Mouse (Mus musculus): Measurements from ENCODE around the gene Atl2. TPM values are rescaled to one million over a fixed set of nuclear protein-coding genes. Genes with fewer than 3 reads are reported as not detected.

Atl2 gene
- polyA plus RNA-seq, 1 experiment from 2014 or later, result 42.4 TPM

- Histone ChIP-seq H3K4me3 (ENCODE audit: low read depth, low read length) (no peak overlapping the region), H3K4me1 (ENCODE audit: control insufficient read depth, insufficient read depth, low read length) (no peaks in the 10 kb centered on the region), H3K27me3 (ENCODE audit: control insufficient read depth, insufficient read depth, low read length) (no peaks in the 10 kb centered on the region), H3K36me3 (ENCODE audit: control insufficient read depth, insufficient read depth, low read length) (peaks cover 13% of the 10 kb centered on the region), H3K9me3 (ENCODE audit: control insufficient read depth, low read depth, low read length) (no peaks in the 10 kb centered on the region), H3K27ac (ENCODE audit: low read length) (no peak overlapping the region), H3K9ac (replicated peaks; ENCODE audit: low read depth, low read length) (no peak overlapping the region), H3K4me2 (replicated peaks; ENCODE audit: low read depth, low read length) (no peak overlapping the region)
- 96% methylated on average over 2 of the region's 2 CpGs for WGBS
- no peak for ATAC-seq (ENCODE audit: insufficient number of reproducible peaks, insufficient read depth, low FRiP score, low read depth)
Observed at GRCm38 (mm10) chr17:79846182-79846581, 49.7 kb downstream of the Atl2 start.

- WGBS, result 79% methylated on average over 2 of the region's 2 CpGs
- H3K27ac ChIP-seq (ENCODE audit: low read length), result no peak overlapping the region
- no peaks in the 10 kb centered on the region for H3K4me1 ChIP-seq (ENCODE audit: control insufficient read depth, insufficient read depth, low read length)
- H3K9ac ChIP-seq (replicated peaks; ENCODE audit: low read depth, low read length), result no peak overlapping the region
- H3K4me2 ChIP-seq (replicated peaks; ENCODE audit: low read depth, low read length), result no peak overlapping the region
- no peaks in the 10 kb centered on the region for H3K9me3 ChIP-seq (ENCODE audit: control insufficient read depth, low read depth, low read length)
- H3K27me3 ChIP-seq (ENCODE audit: control insufficient read depth, insufficient read depth, low read length), result no peaks in the 10 kb centered on the region
- H3K36me3 ChIP-seq (ENCODE audit: control insufficient read depth, insufficient read depth, low read length), result peaks cover 13% of the 10 kb centered on the region
- H3K4me3 ChIP-seq (ENCODE audit: low read depth, low read length), result no peak overlapping the region
- ATAC-seq (ENCODE audit: insufficient number of reproducible peaks, insufficient read depth, low FRiP score, low read depth), result no peak
Observed at GRCm38 (mm10) chr17:79845695-79846094, 50.2 kb downstream of the Atl2 start.

GRCm38 (mm10) chr17:79840254-79841238, 55.4 kb downstream of the Atl2 start:
- no peaks in the 10 kb centered on the region for H3K9me3 ChIP-seq (ENCODE audit: control insufficient read depth, low read depth, low read length)
- no peak overlapping the region for H3K4me3 ChIP-seq (ENCODE audit: low read depth, low read length)
- H3K36me3 ChIP-seq (ENCODE audit: control insufficient read depth, insufficient read depth, low read length), result no peaks in the 10 kb centered on the region
- peak; percentile 66 for ATAC-seq (ENCODE audit: insufficient number of reproducible peaks, insufficient read depth, low FRiP score, low read depth)
- no peak overlapping the region for H3K4me2 ChIP-seq (replicated peaks; ENCODE audit: low read depth, low read length)
- no peak overlapping the region for H3K9ac ChIP-seq (replicated peaks; ENCODE audit: low read depth, low read length)
- no peak overlapping the region for H3K27ac ChIP-seq (ENCODE audit: low read length)
- 42% methylated on average over 7 of the region's 7 CpGs for WGBS
- no peaks in the 10 kb centered on the region for H3K4me1 ChIP-seq (ENCODE audit: control insufficient read depth, insufficient read depth, low read length)
- H3K27me3 ChIP-seq (ENCODE audit: control insufficient read depth, insufficient read depth, low read length), result no peaks in the 10 kb centered on the region

- Histone ChIP-seq H3K9me3 (ENCODE audit: control insufficient read depth, low read depth, low read length) (no peaks in the 10 kb centered on the region), H3K27ac (ENCODE audit: low read length) (no peak overlapping the region), H3K9ac (replicated peaks; ENCODE audit: low read depth, low read length) (no peak overlapping the region), H3K4me2 (replicated peaks; ENCODE audit: low read depth, low read length) (no peak overlapping the region), H3K36me3 (ENCODE audit: control insufficient read depth, insufficient read depth, low read length) (no peaks in the 10 kb centered on the region), H3K4me3 (ENCODE audit: low read depth, low read length) (no peak overlapping the region), H3K27me3 (ENCODE audit: control insufficient read depth, insufficient read depth, low read length) (no peaks in the 10 kb centered on the region), H3K4me1 (ENCODE audit: control insufficient read depth, insufficient read depth, low read length) (no peaks in the 10 kb centered on the region)
- WGBS, result 64% methylated on average over 7 of the region's 7 CpGs
- ATAC-seq (ENCODE audit: insufficient number of reproducible peaks, insufficient read depth, low FRiP score, low read depth), result no peak
Observed at GRCm38 (mm10) chr17:79836978-79837377, 58.9 kb downstream of the Atl2 start.

GRCm38 (mm10) chr17:79835714-79836373, 60.1 kb downstream of the Atl2 start:
- Histone ChIP-seq H3K9ac (replicated peaks; ENCODE audit: low read depth, low read length) (no peak overlapping the region), H3K4me1 (ENCODE audit: control insufficient read depth, insufficient read depth, low read length) (no peaks in the 10 kb centered on the region), H3K27ac (ENCODE audit: low read length) (no peak overlapping the region), H3K36me3 (ENCODE audit: control insufficient read depth, insufficient read depth, low read length) (no peaks in the 10 kb centered on the region), H3K4me2 (replicated peaks; ENCODE audit: low read depth, low read length) (no peak overlapping the region), H3K9me3 (ENCODE audit: control insufficient read depth, low read depth, low read length) (no peaks in the 10 kb centered on the region), H3K27me3 (ENCODE audit: control insufficient read depth, insufficient read depth, low read length) (no peaks in the 10 kb centered on the region), H3K4me3 (ENCODE audit: low read depth, low read length) (no peak overlapping the region)
- 28% methylated on average over 5 of the region's 5 CpGs for WGBS
- ATAC-seq (ENCODE audit: insufficient number of reproducible peaks, insufficient read depth, low FRiP score, low read depth), result no peak

- H3K4me3 ChIP-seq (ENCODE audit: low read depth, low read length), result no peak overlapping the region
- no peaks in the 10 kb centered on the region for H3K9me3 ChIP-seq (ENCODE audit: control insufficient read depth, low read depth, low read length)
- H3K4me2 ChIP-seq (replicated peaks; ENCODE audit: low read depth, low read length), result no peak overlapping the region
- no peaks in the 10 kb centered on the region for H3K36me3 ChIP-seq (ENCODE audit: control insufficient read depth, insufficient read depth, low read length)
- H3K27ac ChIP-seq (ENCODE audit: low read length), result no peak overlapping the region
- no peaks in the 10 kb centered on the region for H3K4me1 ChIP-seq (ENCODE audit: control insufficient read depth, insufficient read depth, low read length)
- ATAC-seq (ENCODE audit: insufficient number of reproducible peaks, insufficient read depth, low FRiP score, low read depth), result no peak
- 60% methylated on average over 1 of the region's 1 CpGs for WGBS
- no peak overlapping the region for H3K9ac ChIP-seq (replicated peaks; ENCODE audit: low read depth, low read length)
- no peaks in the 10 kb centered on the region for H3K27me3 ChIP-seq (ENCODE audit: control insufficient read depth, insufficient read depth, low read length)
Observed at GRCm38 (mm10) chr17:79832284-79832683, 63.6 kb downstream of the Atl2 start.

GRCm38 (mm10) chr17:79826482-79827034, 69.4 kb downstream of the Atl2 start:
- Histone ChIP-seq H3K27ac (ENCODE audit: low read length) (no peak overlapping the region), H3K4me1 (ENCODE audit: control insufficient read depth, insufficient read depth, low read length) (0 out of 2 replicates have a peak, but pooled peaks cover 1% of the 10 kb centered on the region), H3K9ac (replicated peaks; ENCODE audit: low read depth, low read length) (no peak overlapping the region), H3K36me3 (ENCODE audit: control insufficient read depth, insufficient read depth, low read length) (no peaks in the 10 kb centered on the region), H3K4me2 (replicated peaks; ENCODE audit: low read depth, low read length) (no peak overlapping the region), H3K4me3 (ENCODE audit: low read depth, low read length) (no peak overlapping the region), H3K27me3 (ENCODE audit: control insufficient read depth, insufficient read depth, low read length) (no peaks in the 10 kb centered on the region), H3K9me3 (ENCODE audit: control insufficient read depth, low read depth, low read length) (no peaks in the 10 kb centered on the region)
- 69% methylated on average over 6 of the region's 6 CpGs for WGBS
- ATAC-seq (ENCODE audit: insufficient number of reproducible peaks, insufficient read depth, low FRiP score, low read depth), result no peak

- no peak overlapping the region for H3K9ac ChIP-seq (replicated peaks; ENCODE audit: low read depth, low read length)
- H3K27me3 ChIP-seq (ENCODE audit: control insufficient read depth, insufficient read depth, low read length), result no peaks in the 10 kb centered on the region
- H3K36me3 ChIP-seq (ENCODE audit: control insufficient read depth, insufficient read depth, low read length), result no peaks in the 10 kb centered on the region
- no peak overlapping the region for H3K4me3 ChIP-seq (ENCODE audit: low read depth, low read length)
- 0 out of 2 replicates have a peak, but pooled peaks cover 6% of the 10 kb centered on the region for H3K4me1 ChIP-seq (ENCODE audit: control insufficient read depth, insufficient read depth, low read length)
- no peak overlapping the region for H3K27ac ChIP-seq (ENCODE audit: low read length)
- H3K4me2 ChIP-seq (replicated peaks; ENCODE audit: low read depth, low read length), result no peak overlapping the region
- 84% methylated on average over 11 of the region's 11 CpGs for WGBS
- no peak for ATAC-seq (ENCODE audit: insufficient number of reproducible peaks, insufficient read depth, low FRiP score, low read depth)
- H3K9me3 ChIP-seq (ENCODE audit: control insufficient read depth, low read depth, low read length), result no peaks in the 10 kb centered on the region
Observed at GRCm38 (mm10) chr17:79825241-79826030, 70.5 kb downstream of the Atl2 start.
